13 mouse cellular contexts compared by ENCODE assay signal in genomic region chr10:78260916-78261650, GRCm38 (mm10). TPM values are rescaled to one million over a fixed set of nuclear protein-coding genes. Genes with fewer than 3 reads are reported as not detected.
DNase-seq lines count a peak whose midpoint lies in the region; TF ChIP-seq lines count a peak whose summit lies in the region.
"Had no signal": no experiment of that assay in that cellular context is flagged by ENCODE, and none has a peak within 500 bp of the region (broad histone marks: within the 10 kb centered on the region; RNA-seq: fewer than 3 reads in every experiment).

No protein-coding gene starts in this region.

- intact Hi-C loops in gastrocnemius, adult 2 months (cut with DNase I): no loop called here

- peak overlapping the region; percentile 90 for H3K27ac ChIP-seq in gastrocnemius, adult 2 months
- H3K27ac ChIP-seq: midbrain, embryonic 10.5 days had no signal

- peak; percentile 77 for DNase-seq in gastrocnemius, adult 2 months
- DNase-seq in gastrocnemius, postnatal 4 days (ENCODE audit: low spot score in 2 of 2): no peak
- peak; percentile 32 for DNase-seq in kidney, adult 9 months
- no peak for DNase-seq in kidney, postnatal 4 days
- DNase-seq in cerebellum, adult 18-20 months: peak; percentile 44 to 55
- DNase-seq in skeletal muscle tissue, adult 2 months (ENCODE audit: low read depth, low spot score): peak; percentile 87
- DNase-seq in embryo, embryonic 9.5 days (ENCODE audit: extremely low spot score): no peak
- no peak for DNase-seq in liver
- DNase-seq: adrenal gland, adult 2 months; B cell, adult 2 months; kidney, adult 18-20 months; spleen, adult 18-20 months had no signal

- H3K4me3 ChIP-seq in gastrocnemius, adult 2 months: no peak overlapping the region
- H3K4me3 ChIP-seq: midbrain, embryonic 10.5 days had no signal

- TF ChIP-seq CTCF in gastrocnemius, adult 2 months (IDR thresholded peaks at IDR 0.05): no peak

RNA-seq across cellular contexts. Expression of gene Trappc10, which starts 16.6 kb away (rescaled TPM):
- 10 to 100 TPM; 37.9 to 40.1 TPM for total RNA-seq in gastrocnemius, adult 2 months (2021)
- 10 to 100 TPM; 42.4 to 44.6 TPM for total RNA-seq in gastrocnemius, postnatal 4 days (2021)

Comparison
In these comparisons a context has a peak if more than half of its experiments do, and no peak if none do; other contexts are left out.
1. DNase-seq: peak in gastrocnemius, adult 2 months (single experiment), kidney, adult 9 months (single experiment), cerebellum, adult 18-20 months (2 of 2) and skeletal muscle tissue, adult 2 months (single experiment); none in gastrocnemius, postnatal 4 days (0 of 2), kidney, postnatal 4 days (0 of 2), embryo, embryonic 9.5 days (single experiment) and liver (single experiment).